Mouse (Mus musculus): ENCODE results near the gene Grin2b. TPM values are rescaled to one million over a fixed set of nuclear protein-coding genes. Genes with fewer than 3 reads are reported as not detected.

Gene Grin2b
- polyA plus RNA-seq, 1 experiment from 2014 or later: not detected

DNA sequence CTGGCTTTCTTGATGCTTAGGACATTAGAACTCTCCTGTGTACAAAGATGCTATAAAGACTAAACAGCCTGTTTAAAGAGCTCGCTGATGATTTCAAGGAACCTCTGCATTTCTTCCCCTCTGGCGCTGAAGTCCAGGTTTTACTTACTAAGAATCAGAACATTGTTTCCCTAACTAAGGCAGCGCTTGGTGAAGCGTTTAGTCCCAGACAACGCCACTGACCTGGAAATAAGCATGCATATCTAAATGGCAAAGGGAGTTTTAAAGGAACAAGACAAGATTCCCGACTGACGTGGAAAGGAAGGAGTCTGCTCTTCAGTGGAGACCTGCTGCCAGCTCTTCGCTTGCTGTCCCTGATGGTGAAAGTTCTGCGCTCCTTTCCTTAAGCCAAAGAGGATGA is 367.9 kb downstream of the Grin2b start:
- Histone ChIP-seq H3K27me3 (ENCODE audit: control insufficient read depth, insufficient read depth, low read length) (no peaks in the 10 kb centered on the region), H3K4me1 (replicated peaks; ENCODE audit: control insufficient read depth, insufficient read depth) (no peaks in the 10 kb centered on the region), H3K9ac (ENCODE audit: low read length) (no peak overlapping the region), H3K9me3 (ENCODE audit: control insufficient read depth, low read length) (no peaks in the 10 kb centered on the region), H3K27ac (replicated peaks) (no peak overlapping the region), H3K4me2 (replicated peaks; ENCODE audit: low read depth) (no peak overlapping the region), H3K4me3 (ENCODE audit: low read depth, low read length) (no peak overlapping the region), H3K36me3 (ENCODE audit: control insufficient read depth, insufficient read depth, low read length) (no peaks in the 10 kb centered on the region)
- DNase-seq (ENCODE audit: low spot score) (no peak), ATAC-seq (ENCODE audit: low FRiP score, low TSS enrichment) (no peak)
- 88% methylated on average over 9 of the region's 9 CpGs for WGBS
- TF ChIP-seq CTCF (IDR thresholded peaks at IDR 0.05; ENCODE audit: low read depth): no peak
- no peak for TF ChIP-seq EP300 (optimal IDR thresholded peaks at IDR 0.05)

DNA sequence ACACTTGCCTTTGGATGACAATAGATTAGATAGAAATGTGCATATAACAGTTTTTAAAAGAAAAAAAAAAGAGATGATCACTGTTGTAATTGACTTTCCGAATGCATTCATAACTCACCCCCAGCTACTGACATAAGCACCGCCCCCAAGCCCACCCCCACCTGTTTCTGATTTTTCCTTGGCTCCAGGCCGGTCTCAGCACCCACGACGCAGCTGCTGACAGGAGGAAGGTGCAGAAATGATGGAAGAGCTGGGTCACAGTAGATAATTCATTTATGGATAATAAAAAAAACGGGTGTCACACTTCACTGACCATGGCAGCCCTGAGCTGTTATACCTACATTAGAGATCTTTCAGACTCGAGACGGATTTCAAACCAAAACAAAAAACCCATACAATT is 373.4 kb downstream of the Grin2b start:
- Histone ChIP-seq H3K4me1 (replicated peaks; ENCODE audit: control insufficient read depth, insufficient read depth) (no peaks in the 10 kb centered on the region), H3K9me3 (ENCODE audit: control insufficient read depth, low read length) (no peaks in the 10 kb centered on the region), H3K36me3 (ENCODE audit: control insufficient read depth, insufficient read depth, low read length) (no peaks in the 10 kb centered on the region), H3K27ac (replicated peaks) (no peak overlapping the region), H3K9ac (ENCODE audit: low read length) (no peak overlapping the region), H3K27me3 (ENCODE audit: control insufficient read depth, insufficient read depth, low read length) (no peaks in the 10 kb centered on the region), H3K4me3 (ENCODE audit: low read depth, low read length) (no peak overlapping the region), H3K4me2 (replicated peaks; ENCODE audit: low read depth) (no peak overlapping the region)
- DNase-seq (ENCODE audit: low spot score) (no peak), ATAC-seq (ENCODE audit: low FRiP score, low TSS enrichment) (no peak)
- no peak for TF ChIP-seq EP300 (optimal IDR thresholded peaks at IDR 0.05)
- TF ChIP-seq CTCF (IDR thresholded peaks at IDR 0.05; ENCODE audit: low read depth): no peak
- WGBS: 78% methylated on average over 8 of the region's 8 CpGs

DNA sequence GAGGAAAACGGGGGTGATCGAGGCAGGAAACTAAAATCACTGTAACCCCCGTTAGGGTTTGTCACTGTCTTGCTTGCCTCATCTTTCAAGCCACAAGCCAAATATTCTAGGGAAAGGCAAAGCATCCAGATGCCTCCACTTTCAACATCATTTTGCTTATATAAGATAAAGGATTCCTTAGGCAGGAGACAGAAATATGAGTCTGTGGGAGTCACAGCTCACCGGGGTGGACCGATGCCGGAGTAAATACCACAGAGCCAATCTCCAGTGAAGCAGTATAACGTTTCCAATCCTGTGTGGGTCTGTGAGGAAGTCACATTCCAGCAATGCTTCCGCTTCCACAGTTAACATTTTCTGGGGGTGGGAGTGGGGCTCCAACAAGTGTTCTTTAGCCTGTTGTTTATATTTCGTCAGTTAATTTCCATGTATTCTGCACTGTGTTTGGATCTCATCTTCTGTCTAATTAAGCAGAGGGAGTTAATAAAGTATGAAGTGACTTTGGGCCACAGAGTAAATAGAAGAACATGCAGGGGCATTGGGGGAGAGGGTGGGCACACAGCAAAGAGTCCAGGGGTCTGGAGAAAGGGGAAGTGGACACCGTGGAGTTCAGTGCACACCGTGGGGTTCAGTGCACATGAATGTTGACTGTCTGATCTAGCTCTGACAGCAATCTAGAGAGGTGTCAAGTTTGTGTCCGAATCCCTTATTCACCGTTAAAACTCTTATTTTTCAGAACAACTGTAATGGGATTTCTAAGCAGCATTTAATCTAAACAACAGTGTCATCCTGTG is 374.9 kb downstream of the Grin2b start:
- Histone ChIP-seq H3K4me2 (replicated peaks; ENCODE audit: low read depth) (no peak overlapping the region), H3K27me3 (ENCODE audit: control insufficient read depth, insufficient read depth, low read length) (no peaks in the 10 kb centered on the region), H3K9me3 (ENCODE audit: control insufficient read depth, low read length) (no peaks in the 10 kb centered on the region), H3K4me1 (replicated peaks; ENCODE audit: control insufficient read depth, insufficient read depth) (no peaks in the 10 kb centered on the region), H3K36me3 (ENCODE audit: control insufficient read depth, insufficient read depth, low read length) (no peaks in the 10 kb centered on the region), H3K4me3 (ENCODE audit: low read depth, low read length) (no peak overlapping the region), H3K9ac (ENCODE audit: low read length) (no peak overlapping the region), H3K27ac (replicated peaks) (no peak overlapping the region)
- WGBS: 59% methylated on average over 13 of the region's 13 CpGs
- DNase-seq (ENCODE audit: low spot score) (no peak), ATAC-seq (ENCODE audit: low FRiP score, low TSS enrichment) (no peak)
- TF ChIP-seq EP300 (optimal IDR thresholded peaks at IDR 0.05) (no peak), CTCF (IDR thresholded peaks at IDR 0.05; ENCODE audit: low read depth) (no peak)

DNA sequence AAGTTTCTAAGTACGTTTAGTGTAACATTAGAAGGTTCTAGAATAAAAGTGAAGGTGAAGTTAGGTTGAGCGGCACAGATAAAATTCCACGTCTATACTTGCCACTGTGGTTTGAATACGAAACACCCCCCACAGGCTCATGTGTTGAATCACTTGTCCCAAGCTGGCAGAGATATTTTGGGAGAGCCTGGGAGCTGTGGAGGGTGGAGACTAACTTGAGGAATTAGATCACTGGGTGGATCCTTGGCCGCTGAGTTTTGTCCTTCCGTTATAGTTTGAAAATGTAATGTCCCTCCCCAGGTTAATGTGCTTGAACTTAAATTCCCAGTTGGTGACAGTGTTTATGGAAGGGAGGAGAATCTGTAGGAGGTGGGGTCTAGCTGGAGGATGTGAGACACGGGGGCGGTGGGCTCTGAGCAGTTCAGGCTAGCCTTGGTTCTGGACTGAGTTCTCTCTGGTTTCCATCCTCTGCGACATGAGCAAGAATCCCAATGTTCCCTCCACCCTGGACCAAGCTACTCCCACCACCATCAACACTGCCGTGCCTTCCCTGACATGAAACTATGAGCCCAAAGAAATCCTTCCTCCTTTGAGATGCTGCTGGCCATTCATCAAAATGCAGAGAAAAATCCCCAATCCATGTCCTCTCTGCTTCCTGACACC is 375.8 kb downstream of the Grin2b start:
- H3K27ac ChIP-seq (replicated peaks): no peak overlapping the region
- no peaks in the 10 kb centered on the region for H3K9me3 ChIP-seq (ENCODE audit: control insufficient read depth, low read length)
- no peak overlapping the region for H3K4me3 ChIP-seq (ENCODE audit: low read depth, low read length)
- H3K9ac ChIP-seq (ENCODE audit: low read length): no peak overlapping the region
- no peaks in the 10 kb centered on the region for H3K27me3 ChIP-seq (ENCODE audit: control insufficient read depth, insufficient read depth, low read length)
- 72% methylated on average over 10 of the region's 10 CpGs for WGBS
- no peak overlapping the region for H3K4me2 ChIP-seq (replicated peaks; ENCODE audit: low read depth)
- no peak for DNase-seq (ENCODE audit: low spot score)
- ATAC-seq (ENCODE audit: low FRiP score, low TSS enrichment): no peak
- H3K36me3 ChIP-seq (ENCODE audit: control insufficient read depth, insufficient read depth, low read length): no peaks in the 10 kb centered on the region
- TF ChIP-seq EP300 (optimal IDR thresholded peaks at IDR 0.05) (no peak), CTCF (IDR thresholded peaks at IDR 0.05; ENCODE audit: low read depth) (no peak)
- no peaks in the 10 kb centered on the region for H3K4me1 ChIP-seq (replicated peaks; ENCODE audit: control insufficient read depth, insufficient read depth)

DNA sequence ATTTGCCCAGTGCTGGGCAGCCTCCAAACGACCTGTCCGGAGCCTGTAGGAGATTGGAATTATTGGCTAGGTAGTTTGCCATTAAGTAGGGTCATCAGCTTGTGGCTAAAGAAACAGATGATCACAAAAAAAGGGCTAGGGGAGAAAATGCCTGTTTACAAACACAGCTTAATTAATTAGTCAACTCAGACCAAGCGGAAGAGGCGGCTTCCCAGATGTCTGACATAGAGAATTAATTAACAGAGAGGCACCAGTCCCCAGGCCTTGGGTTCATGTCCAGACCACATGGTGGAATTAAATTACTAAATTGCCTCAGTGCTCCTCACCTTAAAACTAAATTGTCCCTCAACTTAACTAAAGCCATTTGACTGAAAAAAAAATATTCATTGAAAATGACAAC is 376.4 kb downstream of the Grin2b start:
- DNase-seq (ENCODE audit: low spot score): no peak
- no peaks in the 10 kb centered on the region for H3K36me3 ChIP-seq (ENCODE audit: control insufficient read depth, insufficient read depth, low read length)
- no peak overlapping the region for H3K27ac ChIP-seq (replicated peaks)
- TF ChIP-seq EP300 (optimal IDR thresholded peaks at IDR 0.05): no peak
- no peak for TF ChIP-seq CTCF (IDR thresholded peaks at IDR 0.05; ENCODE audit: low read depth)
- no peaks in the 10 kb centered on the region for H3K4me1 ChIP-seq (replicated peaks; ENCODE audit: control insufficient read depth, insufficient read depth)
- no peak overlapping the region for H3K4me2 ChIP-seq (replicated peaks; ENCODE audit: low read depth)
- H3K9ac ChIP-seq (ENCODE audit: low read length): no peak overlapping the region
- H3K27me3 ChIP-seq (ENCODE audit: control insufficient read depth, insufficient read depth, low read length): no peaks in the 10 kb centered on the region
- no peak for ATAC-seq (ENCODE audit: low FRiP score, low TSS enrichment)
- WGBS: 97% methylated on average over 4 of the region's 4 CpGs
- H3K9me3 ChIP-seq (ENCODE audit: control insufficient read depth, low read length): no peaks in the 10 kb centered on the region
- no peak overlapping the region for H3K4me3 ChIP-seq (ENCODE audit: low read depth, low read length)

DNA sequence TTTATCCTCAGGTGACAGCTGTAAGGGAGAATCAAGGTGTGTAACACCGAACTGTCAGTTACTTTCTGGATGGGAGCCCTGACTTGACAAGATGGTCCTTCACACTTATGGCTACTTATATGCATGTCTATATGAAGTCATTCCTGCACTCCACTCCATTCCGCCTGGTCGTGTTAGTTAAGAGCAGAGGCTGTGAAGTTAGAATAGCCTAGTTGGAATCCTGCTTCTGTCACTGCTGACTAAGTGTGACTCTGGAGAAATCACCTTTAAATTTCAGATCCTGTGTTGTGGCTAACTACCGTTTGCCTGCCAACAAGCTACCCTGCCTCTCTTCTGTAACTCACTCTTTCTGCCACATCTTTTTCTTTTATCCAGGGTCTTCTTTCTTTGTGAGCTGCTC is 381.9 kb downstream of the Grin2b start:
- WGBS: 88% methylated on average over 4 of the region's 4 CpGs
- no peak overlapping the region for H3K4me3 ChIP-seq (ENCODE audit: low read depth, low read length)
- no peaks in the 10 kb centered on the region for H3K4me1 ChIP-seq (replicated peaks; ENCODE audit: control insufficient read depth, insufficient read depth)
- no peaks in the 10 kb centered on the region for H3K36me3 ChIP-seq (ENCODE audit: control insufficient read depth, insufficient read depth, low read length)
- H3K9me3 ChIP-seq (ENCODE audit: control insufficient read depth, low read length): no peaks in the 10 kb centered on the region
- no peak overlapping the region for H3K9ac ChIP-seq (ENCODE audit: low read length)
- no peaks in the 10 kb centered on the region for H3K27me3 ChIP-seq (ENCODE audit: control insufficient read depth, insufficient read depth, low read length)
- DNase-seq (ENCODE audit: low spot score) (no peak), ATAC-seq (ENCODE audit: low FRiP score, low TSS enrichment) (no peak)
- no peak overlapping the region for H3K27ac ChIP-seq (replicated peaks)
- H3K4me2 ChIP-seq (replicated peaks; ENCODE audit: low read depth): no peak overlapping the region
- TF ChIP-seq CTCF (IDR thresholded peaks at IDR 0.05; ENCODE audit: low read depth): no peak
- no peak for TF ChIP-seq EP300 (optimal IDR thresholded peaks at IDR 0.05)

Measured in stomach, postnatal 0 days (tissue).